Mouse (Mus musculus): ENCODE measurements around the gene Gm10490. TPM values are rescaled to one million over a fixed set of nuclear protein-coding genes. Genes with fewer than 3 reads are reported as not detected.

Gm10490 gene
- total RNA-seq, 2 experiments from 2014 or later: not detected

DNA sequence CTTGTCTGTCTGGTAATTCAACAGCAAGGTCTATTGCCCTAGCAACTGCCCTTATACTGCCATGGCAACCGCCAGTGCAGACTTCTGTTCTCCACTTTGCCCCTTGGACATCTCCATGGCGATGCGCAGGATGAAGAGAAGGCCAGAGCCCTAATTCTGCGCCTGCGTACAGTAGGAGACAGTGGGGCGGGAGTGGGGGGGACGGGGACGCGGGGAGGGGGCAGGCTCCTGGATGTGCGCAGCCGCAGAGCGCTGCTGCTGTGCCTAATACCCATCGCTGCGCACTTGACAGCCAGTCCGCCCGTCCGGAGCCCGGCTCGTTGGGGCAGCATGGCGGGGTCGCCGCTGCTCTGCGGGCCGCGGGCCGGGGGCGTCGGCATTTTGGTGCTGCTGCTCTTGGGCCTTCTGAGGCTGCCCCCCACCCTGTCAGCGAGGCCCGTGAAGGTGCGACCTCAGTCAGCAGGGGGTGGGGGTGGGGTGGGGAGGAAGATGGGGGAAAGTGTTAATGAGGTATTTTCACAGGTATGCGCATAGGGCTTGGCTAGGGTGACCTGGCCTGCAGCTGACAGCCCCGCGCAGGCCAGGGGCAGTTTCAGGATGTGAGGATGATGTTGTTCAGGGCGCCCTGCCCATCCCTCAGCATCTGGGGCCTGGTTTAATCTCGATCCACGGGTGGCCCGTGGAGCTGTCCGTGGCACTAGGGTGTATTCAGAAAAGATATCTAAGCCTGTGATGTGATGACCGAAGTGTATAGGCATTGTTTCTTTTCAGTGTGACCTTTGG is 10.4 kb downstream of the Gm10490 start, which contains the start of gene Pcsk1n:
TSS of gene Pcsk1n (plus strand) at position 222 of the 783 bp plus-strand sequence.
- ATAC-seq (replicated peaks; ENCODE audit: low FRiP score, poor library complexity, severe bottlenecking): no peak

GRCm38 (mm10) chrX:7922032-7922431 is 12.7 kb downstream of the Gm10490 start:
- ATAC-seq (replicated peaks; ENCODE audit: low FRiP score, poor library complexity, severe bottlenecking): no peak

DNA sequence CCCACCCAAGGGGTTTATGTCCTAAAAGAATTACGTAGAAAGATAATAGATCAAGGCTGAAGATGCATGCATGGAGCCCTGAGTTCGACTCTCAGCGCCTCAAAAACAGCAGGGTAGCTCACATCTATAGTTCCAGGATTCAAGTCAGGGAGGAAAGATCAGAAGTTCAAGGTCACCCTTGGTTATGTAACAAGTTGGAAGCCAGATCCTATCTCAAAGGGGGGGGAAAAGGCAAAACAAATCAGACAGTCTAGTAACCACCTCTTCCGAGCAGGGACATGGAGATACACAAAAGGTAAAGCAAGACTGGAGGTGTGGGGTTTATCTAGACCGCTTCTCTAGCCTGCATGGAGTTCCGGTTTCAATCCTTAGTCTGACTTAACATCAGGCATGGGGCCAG is 16.9 kb downstream of the Gm10490 start:
- ATAC-seq (replicated peaks; ENCODE audit: low FRiP score, poor library complexity, severe bottlenecking): no peak

- ATAC-seq (replicated peaks; ENCODE audit: low FRiP score, poor library complexity, severe bottlenecking): no peak
These were observed 17.8 kb downstream of the Gm10490 start for GRCm38 (mm10) chrX:7927116-7927515.

- no peak for ATAC-seq (replicated peaks; ENCODE audit: low FRiP score, poor library complexity, severe bottlenecking)
These were observed 19.0 kb downstream of the Gm10490 start, which contains the start of gene Eras for GRCm38 (mm10) chrX:7928270-7928790. Gene Eras (minus strand): TSS chrX:7928607.

DNA sequence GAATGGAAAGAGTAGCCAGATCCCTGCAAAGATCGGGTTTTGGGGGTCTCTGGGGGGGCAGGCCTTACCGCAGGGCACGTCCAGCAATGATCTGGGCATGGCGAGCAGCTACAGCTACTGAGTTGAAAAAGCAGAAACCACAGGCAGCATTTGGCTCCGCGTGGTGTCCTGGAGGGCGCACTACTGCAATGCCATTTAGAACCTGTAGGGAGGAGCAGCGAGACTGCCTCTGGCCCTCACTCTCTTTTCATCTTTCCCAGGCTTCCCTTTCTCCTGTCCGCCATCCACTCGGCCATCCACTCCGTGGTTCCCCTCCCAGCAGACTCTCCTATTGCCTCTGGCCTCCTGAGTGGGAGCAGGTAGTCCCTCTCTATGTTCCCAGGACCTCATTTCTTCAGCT is 27.5 kb downstream of the Gm10490 start:
- peak; percentile 65 for ATAC-seq (replicated peaks; ENCODE audit: low FRiP score, poor library complexity, severe bottlenecking)

DNA sequence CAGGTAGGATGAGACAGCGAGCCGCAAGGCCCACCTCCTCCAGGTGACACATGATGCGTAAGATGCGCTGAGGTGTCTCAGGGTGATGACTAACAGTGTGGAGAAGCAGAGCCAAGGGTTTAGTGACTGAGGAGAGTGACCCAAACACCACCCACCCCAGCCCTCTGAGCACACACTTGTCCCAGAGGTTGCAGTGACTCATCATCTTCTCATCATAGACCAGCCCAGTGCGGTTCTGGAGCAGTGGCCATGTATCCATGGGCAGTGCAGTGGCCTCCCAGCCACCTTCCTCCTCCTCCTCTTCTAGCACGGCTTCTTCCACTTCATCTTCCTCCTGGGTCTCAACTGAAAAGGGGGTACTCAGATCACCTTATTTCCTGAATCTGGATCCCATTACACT is 28.3 kb downstream of the Gm10490 start:
- 0 out of 2 replicates have a peak, but pooled peaks have one; percentile 60 for ATAC-seq (replicated peaks; ENCODE audit: low FRiP score, poor library complexity, severe bottlenecking)

GRCm38 (mm10) chrX:7945618-7946017 is 36.3 kb downstream of the Gm10490 start:
- no peak for ATAC-seq (replicated peaks; ENCODE audit: low FRiP score, poor library complexity, severe bottlenecking)

GRCm38 (mm10) chrX:7947108-7947899 is 38.0 kb downstream of the Gm10490 start, which contains the start of gene Hdac6:
Gene Hdac6 (minus strand): TSS chrX:7947889.
- ATAC-seq (replicated peaks; ENCODE audit: low FRiP score, poor library complexity, severe bottlenecking): no peak

DNA sequence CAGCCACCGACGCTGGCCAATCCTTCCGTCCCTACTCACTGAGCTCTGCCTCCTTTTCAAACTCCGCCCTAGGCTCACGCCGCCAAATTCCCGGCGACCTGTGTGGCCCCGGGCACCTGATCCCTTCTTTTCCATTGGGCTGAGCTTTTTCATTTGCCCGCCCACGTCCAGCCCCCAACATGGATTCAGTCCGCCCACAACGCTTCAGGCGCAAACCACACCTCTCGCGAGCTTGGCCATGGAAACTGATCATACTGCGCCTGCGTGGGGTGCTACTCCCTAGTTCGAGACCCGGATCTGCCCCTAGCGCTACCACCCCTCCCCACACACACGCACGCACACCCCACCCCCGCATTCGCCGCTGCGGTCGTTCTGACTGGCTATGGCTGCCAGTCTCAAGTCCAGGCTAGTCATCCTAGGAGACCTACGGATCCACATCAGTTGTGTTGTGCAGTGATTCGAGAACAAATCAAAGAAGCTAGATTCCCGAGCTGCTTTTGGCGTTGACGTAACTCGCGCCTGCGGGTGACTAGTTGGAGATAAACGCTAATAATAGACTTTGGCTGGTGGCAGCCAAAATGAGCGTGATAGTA is 38.7 kb downstream of the Gm10490 start:
- ATAC-seq (replicated peaks; ENCODE audit: low FRiP score, poor library complexity, severe bottlenecking): peak; percentile 99

- no peak for ATAC-seq (replicated peaks; ENCODE audit: low FRiP score, poor library complexity, severe bottlenecking)
These were observed 40.7 kb downstream of the Gm10490 start for GRCm38 (mm10) chrX:7950091-7950490.

GRCm38 (mm10) chrX:7958868-7959267 is 49.5 kb downstream of the Gm10490 start:
- no peak for ATAC-seq (replicated peaks; ENCODE audit: low FRiP score, poor library complexity, severe bottlenecking)

Other genes starting within 250 kb of the Gm10490 start
- 137 and 180 TPM in 2 replicates for gene Plp2, start 238.2 kb upstream of the Gm10490 start, total RNA-seq (2015; ENCODE audit: low replicate concordance)
- 26.9 and 37.0 TPM in 2 replicates for gene Plp2, start 238.2 kb upstream of the Gm10490 start, total RNA-seq (2017; ENCODE audit: low replicate concordance)
- gene Magix, start 228.3 kb upstream of the Gm10490 start, total RNA-seq (2015; ENCODE audit: low replicate concordance): not detected in 2 replicates
- 0.09 TPM in 1 of 2 replicates, not detected in the other for gene Magix, start 228.3 kb upstream of the Gm10490 start, total RNA-seq (2017; ENCODE audit: low replicate concordance)
- 7.9 and 13.4 TPM in 2 replicates for gene Gpkow, start 212.4 kb upstream of the Gm10490 start, total RNA-seq (2015; ENCODE audit: low replicate concordance)
- 9.0 and 11.3 TPM in 2 replicates for gene Gpkow, start 212.4 kb upstream of the Gm10490 start, total RNA-seq (2017; ENCODE audit: low replicate concordance)
- 139 and 161 TPM in 2 replicates for gene Wdr45, start 195.2 kb upstream of the Gm10490 start, total RNA-seq (2015; ENCODE audit: low replicate concordance)
- 102 and 111 TPM in 2 replicates for gene Wdr45, start 195.2 kb upstream of the Gm10490 start, total RNA-seq (2017; ENCODE audit: low replicate concordance)
- not detected in 2 replicates for gene Gm45208, start 187.3 kb upstream of the Gm10490 start, total RNA-seq (2015; ENCODE audit: low replicate concordance)
- not detected in 2 replicates for gene Gm45208, start 187.3 kb upstream of the Gm10490 start, total RNA-seq (2017; ENCODE audit: low replicate concordance)
- 4.8 and 10.0 TPM in 2 replicates for gene Praf2, start 181.1 kb upstream of the Gm10490 start, total RNA-seq (2015; ENCODE audit: low replicate concordance)
- gene Praf2, start 181.1 kb upstream of the Gm10490 start, total RNA-seq (2017; ENCODE audit: low replicate concordance): 1.5 and 2.8 TPM in 2 replicates
- gene Ccdc120, start 158.6 kb upstream of the Gm10490 start, total RNA-seq (2015; ENCODE audit: low replicate concordance): not detected in 2 replicates
- gene Ccdc120, start 158.6 kb upstream of the Gm10490 start, total RNA-seq (2017; ENCODE audit: low replicate concordance): 1.8 TPM in 1 of 2 replicates, not detected in the other
- gene Tfe3, start 147.0 kb upstream of the Gm10490 start, total RNA-seq (2015; ENCODE audit: low replicate concordance): 16.1 and 20.2 TPM in 2 replicates
- gene Tfe3, start 147.0 kb upstream of the Gm10490 start, total RNA-seq (2017; ENCODE audit: low replicate concordance): 7.1 and 18.2 TPM in 2 replicates
- 146 and 177 TPM in 2 replicates for gene Gripap1, start 119.8 kb upstream of the Gm10490 start, total RNA-seq (2015; ENCODE audit: low replicate concordance)
- gene Gripap1, start 119.8 kb upstream of the Gm10490 start, total RNA-seq (2017; ENCODE audit: low replicate concordance): 200 and 207 TPM in 2 replicates
- gene Kcnd1, start 87.3 kb upstream of the Gm10490 start, total RNA-seq (2015; ENCODE audit: low replicate concordance): 4.8 and 5.4 TPM in 2 replicates
- gene Kcnd1, start 87.3 kb upstream of the Gm10490 start, total RNA-seq (2017; ENCODE audit: low replicate concordance): 3.6 and 4.5 TPM in 2 replicates
- gene Otud5, start 68.2 kb upstream of the Gm10490 start, total RNA-seq (2015; ENCODE audit: low replicate concordance): 399 and 555 TPM in 2 replicates
- 691 and 1,009 TPM in 2 replicates for gene Otud5, start 68.2 kb upstream of the Gm10490 start, total RNA-seq (2017; ENCODE audit: low replicate concordance)
- gene Pim2, start 31.3 kb upstream of the Gm10490 start, total RNA-seq (2015; ENCODE audit: low replicate concordance): 41.9 and 42.8 TPM in 2 replicates
- 30.4 and 31.3 TPM in 2 replicates for gene Pim2, start 31.3 kb upstream of the Gm10490 start, total RNA-seq (2017; ENCODE audit: low replicate concordance)
- 1.5 and 3.1 TPM in 2 replicates for gene Slc35a2, start 25.5 kb upstream of the Gm10490 start, total RNA-seq (2015; ENCODE audit: low replicate concordance)
- gene Slc35a2, start 25.5 kb upstream of the Gm10490 start, total RNA-seq (2017; ENCODE audit: low replicate concordance): 10.0 and 10.9 TPM in 2 replicates
- 7.3 and 8.4 TPM in 2 replicates for gene Pqbp1, start 10.3 kb upstream of the Gm10490 start, total RNA-seq (2015; ENCODE audit: low replicate concordance)
- gene Pqbp1, start 10.3 kb upstream of the Gm10490 start, total RNA-seq (2017; ENCODE audit: low replicate concordance): 39.3 and 41.1 TPM in 2 replicates
- 20.2 and 52.2 TPM in 2 replicates for gene Timm17b, start 10.2 kb upstream of the Gm10490 start, total RNA-seq (2015; ENCODE audit: low replicate concordance)
- 8.9 and 33.2 TPM in 2 replicates for gene Timm17b, start 10.2 kb upstream of the Gm10490 start, total RNA-seq (2017; ENCODE audit: low replicate concordance)
- gene Gm10491, start 1.7 kb upstream of the Gm10490 start, total RNA-seq (2015; ENCODE audit: low replicate concordance): not detected in 2 replicates
- not detected in 2 replicates for gene Gm10491, start 1.7 kb upstream of the Gm10490 start, total RNA-seq (2017; ENCODE audit: low replicate concordance)
- gene Pcsk1n, start 10.3 kb downstream of the Gm10490 start, total RNA-seq (2015; ENCODE audit: low replicate concordance): not detected in 2 replicates
- not detected in 2 replicates for gene Pcsk1n, start 10.3 kb downstream of the Gm10490 start, total RNA-seq (2017; ENCODE audit: low replicate concordance)
- gene Eras, start 19.1 kb downstream of the Gm10490 start, total RNA-seq (2015; ENCODE audit: low replicate concordance): not detected in 2 replicates
- gene Eras, start 19.1 kb downstream of the Gm10490 start, total RNA-seq (2017; ENCODE audit: low replicate concordance): not detected in 2 replicates
- gene Hdac6, start 38.3 kb downstream of the Gm10490 start, total RNA-seq (2015; ENCODE audit: low replicate concordance): 5.0 and 9.0 TPM in 2 replicates
- gene Hdac6, start 38.3 kb downstream of the Gm10490 start, total RNA-seq (2017; ENCODE audit: low replicate concordance): 2.4 and 6.8 TPM in 2 replicates
- 45.1 and 78.6 TPM in 2 replicates for gene Gata1, start 68.5 kb downstream of the Gm10490 start, total RNA-seq (2015; ENCODE audit: low replicate concordance)
- gene Gata1, start 68.5 kb downstream of the Gm10490 start, total RNA-seq (2017; ENCODE audit: low replicate concordance): 29.3 and 49.9 TPM in 2 replicates
- not detected in 2 replicates for gene Glod5, start 109.0 kb downstream of the Gm10490 start, total RNA-seq (2015; ENCODE audit: low replicate concordance)
- not detected in 2 replicates for gene Glod5, start 109.0 kb downstream of the Gm10490 start, total RNA-seq (2017; ENCODE audit: low replicate concordance)
- gene Suv39h1, start 165.2 kb downstream of the Gm10490 start, total RNA-seq (2015; ENCODE audit: low replicate concordance): 13.1 and 20.9 TPM in 2 replicates
- gene Suv39h1, start 165.2 kb downstream of the Gm10490 start, total RNA-seq (2017; ENCODE audit: low replicate concordance): 24.1 and 25.7 TPM in 2 replicates
- gene Was, start 181.0 kb downstream of the Gm10490 start, total RNA-seq (2015; ENCODE audit: low replicate concordance): 24.4 and 27.2 TPM in 2 replicates
- gene Was, start 181.0 kb downstream of the Gm10490 start, total RNA-seq (2017; ENCODE audit: low replicate concordance): 19.1 and 27.3 TPM in 2 replicates
- gene Wdr13, start 223.3 kb downstream of the Gm10490 start, total RNA-seq (2015; ENCODE audit: low replicate concordance): 3.1 and 7.7 TPM in 2 replicates
- 7.9 and 15.5 TPM in 2 replicates for gene Wdr13, start 223.3 kb downstream of the Gm10490 start, total RNA-seq (2017; ENCODE audit: low replicate concordance)
- 309 and 358 TPM in 2 replicates for gene Rbm3, start 236.3 kb downstream of the Gm10490 start, total RNA-seq (2015; ENCODE audit: low replicate concordance)
- gene Rbm3, start 236.3 kb downstream of the Gm10490 start, total RNA-seq (2017; ENCODE audit: low replicate concordance): 298 and 314 TPM in 2 replicates

Data from erythroblast, adult 5-6 weeks (primary cell).